Mouse (Mus musculus) inflammation-experienced regulatory T-cells, adult 6 months (primary cell): Measurements from ENCODE around the gene Dnm3. TPM values are rescaled to one million over a fixed set of nuclear protein-coding genes. Genes with fewer than 3 reads are reported as not detected.
A peak's percentile ranks its signal among the peaks of the same experiment; 100 is the strongest.

Experiments used
- ATAC-seq: one replicate; pipeline ENCODE4 v1.8.0; 2017
- polyA plus RNA-seq, 3 experiments: library from polyadenylated mRNA; unstranded; fragments of 100-300 nt; shearing (Covaris generic); gene quantifications; one replicate each; pipeline ENCODE4 v1.2.1; 2017

Dnm3 gene
- polyA plus RNA-seq, 3 experiments from 2014 or later, result 0.92 to 1.1 (median 1.1) TPM

DNA sequence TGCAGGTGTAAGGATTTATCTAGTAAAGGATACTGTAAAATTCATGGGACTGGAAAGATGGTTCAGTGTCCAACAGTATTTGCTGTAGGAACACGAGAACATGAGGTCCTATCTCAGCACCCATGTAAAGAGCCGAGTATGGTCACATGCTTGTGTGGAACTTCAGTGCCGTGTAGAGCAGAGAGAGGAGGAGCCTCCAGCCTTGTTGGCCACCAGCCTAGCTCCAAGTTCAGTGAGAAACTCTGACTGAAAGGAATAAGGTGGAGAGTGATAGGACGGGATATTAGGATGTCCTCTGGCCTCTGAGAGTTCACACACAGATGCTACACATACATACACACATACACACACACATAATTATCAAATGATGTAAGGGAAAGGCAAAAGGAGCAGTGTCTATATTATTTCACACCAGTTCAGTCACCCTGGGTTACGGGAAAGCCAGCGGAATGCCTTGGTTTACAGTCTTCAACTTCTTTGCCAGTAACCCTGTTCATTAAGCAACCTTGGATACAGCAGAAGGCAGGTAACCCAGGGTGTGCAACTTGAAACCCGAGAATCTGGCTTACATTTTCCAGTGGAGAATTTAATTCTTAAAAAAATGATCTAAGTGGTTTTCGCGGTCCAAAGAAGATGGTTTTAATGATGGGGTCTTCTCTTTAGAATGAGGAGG, 497.1 kb downstream of the Dnm3 start:
- no peak for ATAC-seq

DNA sequence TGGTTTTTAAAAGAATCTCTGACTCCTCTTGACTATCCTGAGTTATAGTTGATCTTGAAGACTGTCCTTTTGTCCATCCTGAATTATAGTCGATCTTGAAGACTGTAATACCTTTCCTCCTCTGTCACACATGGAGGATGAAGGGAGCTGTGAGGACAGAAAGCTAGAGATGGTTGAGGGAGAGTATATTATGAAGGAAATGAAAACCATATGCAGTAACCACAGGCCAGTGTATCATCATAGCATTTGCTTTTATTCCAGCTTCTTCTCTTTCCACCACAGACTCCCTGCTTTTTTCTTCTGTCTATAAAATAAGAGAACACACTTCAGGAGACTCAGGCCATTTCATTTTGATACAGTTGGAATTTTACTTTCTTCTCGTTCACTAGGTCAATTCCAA, 497.8 kb downstream of the Dnm3 start:
- no peak for ATAC-seq

DNA sequence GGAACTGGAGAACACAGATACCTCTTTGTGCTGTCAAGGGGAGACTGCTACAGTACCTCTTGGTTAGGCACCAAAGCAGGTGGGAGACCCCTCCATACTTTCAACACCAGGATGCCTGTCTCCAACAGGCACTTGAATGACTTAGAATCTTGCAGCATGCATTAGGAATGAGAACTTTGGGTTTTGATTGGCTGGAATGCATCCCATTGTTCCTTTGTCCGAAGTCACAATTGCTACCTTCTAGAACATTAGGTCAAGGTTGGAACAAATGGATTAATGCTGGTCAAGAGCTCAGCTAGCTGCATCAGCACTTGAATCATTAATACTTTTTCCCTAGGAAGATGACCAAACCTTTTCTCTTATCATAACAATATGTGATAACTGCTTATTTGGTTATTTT, 498.3 kb downstream of the Dnm3 start, which contains the start of gene 4930558K02Rik:
Gene 4930558K02Rik, minus strand, starts transcription at position 101 of the 400 bp plus-strand sequence.
- ATAC-seq, result no peak

DNA sequence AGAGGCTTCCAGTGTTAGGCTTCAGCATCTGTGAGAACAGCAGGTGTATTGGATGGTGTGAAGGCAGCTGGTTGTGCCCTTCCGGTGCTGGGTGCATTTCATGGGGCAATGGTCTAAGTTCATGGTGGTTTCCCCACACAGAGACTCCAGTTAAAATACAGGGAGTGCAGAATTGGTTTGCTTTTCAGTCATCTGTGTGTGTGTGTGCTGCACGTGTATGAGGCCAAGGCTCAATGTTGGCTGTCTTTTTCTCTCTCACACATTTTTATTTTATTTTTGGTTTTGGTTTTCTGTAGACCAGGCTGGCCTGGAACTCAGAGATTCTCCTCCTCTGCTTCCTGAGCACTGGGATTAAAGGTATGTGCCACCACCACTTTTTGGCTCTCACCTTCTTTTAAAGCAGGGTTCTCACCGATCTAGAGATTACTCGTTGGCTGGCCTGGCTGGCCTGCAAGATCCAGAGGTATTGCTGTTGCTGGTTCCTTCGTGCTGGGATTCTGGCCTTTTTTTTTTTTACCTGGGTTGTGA, 499.6 kb downstream of the Dnm3 start:
- ATAC-seq, result no peak

GRCm38 (mm10) chr1:161977331-161977730, 500.5 kb downstream of the Dnm3 start:
- ATAC-seq, result no peak

DNA sequence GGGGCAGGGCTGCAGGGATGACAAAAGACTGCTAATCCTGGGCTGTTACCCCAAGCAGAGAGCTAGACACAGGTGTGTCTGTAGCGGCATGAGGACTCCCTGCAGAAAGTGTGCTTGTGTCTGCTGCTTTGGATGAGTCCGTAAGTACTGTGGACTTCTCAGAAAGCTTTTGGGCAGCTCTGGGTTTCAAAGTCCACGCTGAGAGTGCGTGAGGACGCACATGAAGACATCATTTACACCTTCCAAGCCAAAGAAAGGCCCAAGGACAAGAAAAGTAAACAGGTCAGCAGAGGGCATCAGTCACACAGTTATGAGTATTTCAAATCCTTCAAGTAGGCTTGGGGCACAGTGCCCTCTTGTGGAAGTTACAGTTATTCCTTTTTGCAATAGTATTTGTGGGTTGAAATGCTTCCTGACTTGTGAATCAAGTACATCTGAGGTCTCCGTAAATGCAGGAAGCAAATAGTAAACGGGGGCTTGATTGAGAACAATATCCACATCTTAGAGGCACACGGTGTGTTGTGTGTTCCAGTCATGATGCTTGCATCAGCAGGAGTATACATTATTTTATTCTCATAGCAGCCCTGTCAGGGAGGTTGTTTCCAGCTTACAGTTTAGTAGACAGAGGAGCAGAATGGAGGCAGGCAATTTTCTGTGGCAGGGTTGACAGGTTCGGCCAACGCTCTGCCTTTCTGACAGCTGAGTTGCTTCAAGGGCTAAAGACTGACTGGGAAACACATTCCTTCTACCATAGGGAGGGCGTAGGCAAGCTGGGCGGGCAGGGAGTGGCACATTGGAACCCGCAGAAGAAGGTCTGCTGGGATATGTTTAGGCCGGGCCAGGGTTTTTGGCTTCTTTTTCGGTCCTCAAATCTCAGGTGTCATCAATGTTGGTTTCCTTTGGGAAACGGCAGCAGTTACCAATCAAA, 501.3 kb downstream of the Dnm3 start:
- ATAC-seq, result peak; percentile 89

DNA sequence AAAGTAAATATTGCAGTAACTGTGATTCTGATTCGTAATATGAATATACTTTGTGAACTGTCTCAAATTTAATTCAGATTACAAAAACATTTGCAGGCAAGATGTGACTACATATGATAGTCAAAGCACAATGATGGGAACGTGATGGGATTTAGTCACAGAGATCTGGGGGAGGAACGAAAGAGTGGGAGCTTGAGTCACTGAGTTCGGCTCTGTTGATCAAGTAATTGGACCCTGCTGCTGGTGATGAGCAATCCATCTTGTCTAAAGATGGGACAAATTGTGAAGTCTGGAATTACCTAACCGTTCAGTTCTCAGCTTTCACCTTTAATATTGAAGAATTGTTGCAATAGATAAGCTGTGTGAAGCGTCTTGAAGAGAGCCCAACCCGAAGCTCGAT, 505.6 kb downstream of the Dnm3 start:
- no peak for ATAC-seq

DNA sequence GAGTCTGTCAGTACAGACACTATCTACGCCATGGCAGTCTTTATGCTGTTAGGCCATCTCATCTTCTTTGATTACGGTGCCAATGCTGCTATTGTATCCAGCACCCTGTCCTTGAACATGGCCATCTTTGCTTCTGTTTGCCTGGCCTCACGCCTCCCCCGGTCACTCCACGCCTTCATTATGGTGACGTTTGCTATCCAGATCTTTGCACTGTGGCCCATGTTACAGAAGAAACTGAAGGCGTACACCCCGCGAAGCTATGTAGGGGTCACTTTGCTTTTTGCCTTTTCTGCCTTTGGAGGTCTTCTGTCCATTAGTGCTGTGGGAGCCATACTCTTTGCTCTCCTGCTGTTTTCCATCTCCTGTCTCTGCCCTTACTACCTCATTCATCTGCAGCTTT, 507.0 kb downstream of the Dnm3 start:
- no peak for ATAC-seq

GRCm38 (mm10) chr1:161968589-161969407, 509.0 kb downstream of the Dnm3 start, which contains the start of gene Pigc:
TSS of gene Pigc (plus strand) at chr1:161969186.
- peak; percentile 94 for ATAC-seq

- ATAC-seq, result no peak
Measured at GRCm38 (mm10) chr1:161967936-161968335, 509.9 kb downstream of the Dnm3 start.

DNA sequence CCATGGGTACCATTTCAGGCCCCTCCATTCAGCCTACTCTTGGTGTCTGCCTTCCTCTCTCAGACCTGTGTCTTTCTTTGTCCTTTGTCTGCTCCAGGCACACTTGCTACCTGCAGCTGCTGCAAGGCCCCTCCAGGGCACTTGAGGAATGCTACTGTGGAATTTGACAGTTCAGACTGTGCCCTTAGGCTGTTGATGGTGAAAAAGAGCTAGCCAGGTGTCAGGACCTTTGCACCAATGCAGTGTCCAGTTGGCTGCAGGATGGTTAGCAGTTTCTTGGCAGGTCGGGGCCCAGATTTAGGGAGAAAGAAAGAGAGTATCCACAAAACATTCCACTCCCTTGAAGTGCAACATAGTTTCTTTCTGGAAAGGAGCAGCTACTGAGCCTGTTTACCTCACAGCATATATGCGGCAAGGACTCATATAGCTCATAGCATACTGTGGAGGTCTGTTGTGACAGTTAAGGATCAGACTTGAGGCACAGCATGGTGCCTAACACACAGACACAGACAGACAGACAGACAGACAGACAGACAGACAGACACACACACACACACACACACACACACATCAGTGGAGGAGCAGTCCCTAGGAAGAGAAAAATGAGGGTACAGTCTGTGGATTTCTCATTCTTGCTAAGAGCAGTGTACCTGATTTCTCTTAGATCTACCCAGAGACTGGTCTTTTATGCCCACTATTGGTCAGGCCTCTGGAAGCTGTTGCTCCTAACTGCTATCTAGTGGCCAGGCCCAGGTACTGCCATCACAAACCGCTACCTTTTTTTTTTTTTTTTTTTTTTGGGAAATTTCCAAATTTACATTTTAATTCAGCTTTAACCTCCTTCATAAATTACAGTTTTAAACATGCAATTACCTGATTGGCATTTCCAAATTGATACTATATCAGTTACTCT, 515.1 kb downstream of the Dnm3 start:
- ATAC-seq, result peak; percentile 76

GRCm38 (mm10) chr1:161957964-161958950, 519.6 kb downstream of the Dnm3 start:
- no peak for ATAC-seq

- ATAC-seq, result no peak
Measured at GRCm38 (mm10) chr1:161955846-161956245, 522.0 kb downstream of the Dnm3 start.

DNA sequence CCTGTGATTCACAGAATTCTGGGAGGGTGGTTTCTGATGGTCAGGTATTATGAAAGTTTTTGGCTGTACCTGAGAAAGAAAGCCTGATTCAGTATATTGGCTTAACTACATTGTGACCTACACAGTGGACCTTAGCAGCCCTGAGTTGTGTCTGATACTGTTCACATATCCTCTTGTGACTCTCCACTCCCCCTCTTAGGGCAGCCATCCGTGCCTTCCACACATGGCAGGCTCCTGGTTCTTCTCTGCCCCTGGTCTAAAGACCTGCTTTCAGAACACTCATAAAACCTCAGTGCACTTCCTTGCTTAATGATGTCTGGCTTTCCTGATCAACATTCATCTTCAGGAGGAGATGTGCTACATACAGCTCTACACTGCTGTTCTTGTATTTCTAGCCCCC, 525.2 kb downstream of the Dnm3 start:
- ATAC-seq, result no peak

DNA sequence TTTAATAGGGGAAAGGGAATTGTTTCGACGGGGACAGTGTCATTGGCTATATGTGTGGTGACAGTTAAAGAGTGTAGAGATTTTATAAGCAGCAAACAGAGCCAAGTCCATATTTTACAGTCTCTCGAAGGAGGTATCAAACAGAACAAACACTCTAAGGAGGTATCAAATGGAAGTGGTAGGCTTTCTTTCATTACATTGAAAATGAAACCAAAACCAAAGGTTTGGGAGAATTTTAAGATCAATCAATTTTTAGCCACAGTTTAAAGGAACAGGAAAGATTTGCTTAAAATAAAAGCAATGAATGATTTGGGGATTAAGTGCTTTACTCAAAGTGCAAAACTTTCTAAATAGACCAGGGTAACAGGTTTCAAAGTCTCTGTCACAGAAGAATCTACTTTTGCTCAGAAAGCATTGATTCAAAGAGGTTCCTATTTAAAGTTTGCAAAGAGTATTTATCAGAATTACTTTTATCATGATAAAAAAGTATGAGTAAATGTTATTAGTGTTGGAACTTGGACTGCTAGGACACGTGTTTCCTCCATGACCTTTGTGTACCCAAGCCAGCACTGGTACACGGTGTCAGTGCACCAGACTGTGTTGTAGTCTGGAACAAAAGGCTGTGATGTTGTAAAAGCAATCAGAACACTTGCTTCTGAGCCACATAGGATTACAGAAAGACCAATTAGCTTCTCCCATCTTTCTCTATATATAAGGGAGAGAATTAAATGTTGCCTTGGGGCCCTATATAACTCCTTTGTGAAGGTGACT, 526.6 kb downstream of the Dnm3 start:
- peak; percentile 80 for ATAC-seq

DNA sequence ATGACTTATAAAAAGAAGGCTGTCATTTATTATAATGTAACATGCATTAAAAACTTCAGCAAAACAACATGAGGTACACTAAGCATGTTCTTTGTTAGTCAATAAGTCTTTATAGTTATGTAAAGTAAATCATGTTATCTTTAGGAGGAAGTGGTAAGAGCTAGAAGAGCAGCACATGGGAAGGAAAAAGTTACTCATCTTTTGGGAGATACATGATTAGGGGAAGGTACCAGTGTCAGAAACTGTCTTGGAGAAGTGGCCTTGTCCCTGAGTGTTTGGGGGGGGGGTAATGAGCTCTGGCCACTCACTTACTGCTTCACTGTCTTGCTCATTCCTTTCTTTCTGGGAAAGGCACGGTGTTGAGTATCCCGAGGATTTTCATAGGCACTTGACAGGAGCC, 535.8 kb downstream of the Dnm3 start:
- ATAC-seq, result no peak
